Mouse (Mus musculus) limb, embryonic 12.5 days (tissue): ENCODE measurements around the gene Kcnj15. TPM values are rescaled to one million over a fixed set of nuclear protein-coding genes. Genes with fewer than 3 reads are reported as not detected.

Source experiments
- ATAC-seq: fragments of 200-750 bp; cut with Nextera tagmentation; 2 replicates; pipeline ENCODE4 v1.8.0; 2017; ENCODE audit warnings: low read depth, moderate TSS enrichment; ENCODE audit not compliant: insufficient number of reproducible peaks, insufficient read depth, low FRiP score, low TSS enrichment
- H3K27ac ChIP-seq: fragments of 300-500 bp; sonication (generic); 2 replicates; pipeline ENCODE4 v1.5.1; 2016; ENCODE audit warnings: mild to moderate bottlenecking, moderate library complexity
- H3K27me3 ChIP-seq: fragments of 300-500 bp; sonication (generic); 2 replicates; pipeline ENCODE4 v1.6.1; 2016; ENCODE audit warnings: mild to moderate bottlenecking, moderate library complexity
- H3K36me3 ChIP-seq: fragments of 300-500 bp; sonication (generic); 2 replicates; pipeline ENCODE4 v1.6.1; 2016; ENCODE audit warnings: mild to moderate bottlenecking, moderate library complexity
- H3K4me1 ChIP-seq: fragments of 300-500 bp; sonication (generic); replicated peaks from 2 replicates; pipeline ENCODE4 v1.6.1; 2016
- H3K4me2 ChIP-seq: fragments of 300-500 bp; sonication (generic); 2 replicates; pipeline ENCODE4 v1.6.1; 2016; ENCODE audit warnings: mild to moderate bottlenecking, moderate library complexity
- H3K4me3 ChIP-seq: fragments of 300-500 bp; sonication (generic); replicated peaks from 2 replicates; pipeline ENCODE4 v1.5.1; 2016; ENCODE audit warnings: mild to moderate bottlenecking
- H3K9ac ChIP-seq: fragments of 300-500 bp; sonication (generic); replicated peaks from 2 replicates; pipeline ENCODE4 v1.6.1; 2016; ENCODE audit warnings: mild to moderate bottlenecking, moderate library complexity
- H3K9me3 ChIP-seq: fragments of 300-500 bp; sonication (generic); 2 replicates; pipeline ENCODE4 v1.6.1; 2016; ENCODE audit warnings: mild to moderate bottlenecking, moderate library complexity
- WGBS: fragments of 180-500 bp; shearing (Covaris S2); methylation state at CpG from one replicate; pipeline ENCODE4 v1.1.7; 2016; 5-methylcytosine and 5-hydroxymethylcytosine counted together
- polyA plus RNA-seq: library from polyadenylated mRNA; unstranded; fragments of >200 nt; fragmentation: Nextera tagmentation; extraction: Ambion mirVana; gene quantifications from 2 replicates; pipeline ENCODE4 v1.2.1, GENCODE M21; 2016

Kcnj15 gene
- polyA plus RNA-seq, 1 experiment from 2014 or later = 0.53 TPM

- Histone ChIP-seq H3K27me3 (no peaks in the 10 kb centered on the region), H3K36me3 (no peaks in the 10 kb centered on the region), H3K4me2 (no peak overlapping the region), H3K27ac (no peak overlapping the region), H3K9ac (no peak overlapping the region), H3K9me3 (peaks cover 4% of the 10 kb centered on the region; the same call in 1 of the 2 replicates), H3K4me1 (no peaks in the 10 kb centered on the region), H3K4me3 (no peak overlapping the region)
- 77% methylated on average over 3 of the region's 3 CpGs for WGBS
- ATAC-seq = no peak
Observed at GRCm38 (mm10) chr16:95297651-95298050, 40.3 kb downstream of the Kcnj15 start.

GRCm38 (mm10) chr16:95301667-95302066, 44.3 kb downstream of the Kcnj15 start:
- no peak overlapping the region for H3K4me3 ChIP-seq
- 91% methylated on average over 3 of the region's 3 CpGs for WGBS

DNA sequence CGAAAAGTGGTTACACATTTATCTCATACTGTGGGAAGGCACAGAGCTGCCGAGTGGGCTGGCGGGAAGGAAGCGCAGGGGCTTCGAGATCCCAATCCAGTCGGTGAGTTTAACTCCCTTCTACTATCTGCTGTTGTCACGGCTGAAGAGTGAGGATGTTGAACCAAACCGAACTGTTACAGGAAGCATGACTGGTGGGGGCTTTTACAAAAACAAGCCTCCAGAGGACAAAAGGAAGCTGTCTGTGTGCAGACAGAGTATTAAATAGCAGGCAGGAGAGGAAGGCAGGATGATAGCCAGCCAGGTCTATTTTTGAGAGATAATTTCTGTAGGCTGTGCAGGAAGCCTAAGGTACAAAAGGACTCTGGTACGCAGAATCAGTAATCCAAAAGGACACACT, 46.3 kb downstream of the Kcnj15 start:
- H3K9me3 ChIP-seq = no peaks in the 10 kb centered on the region
- H3K4me1 ChIP-seq = no peaks in the 10 kb centered on the region
- no peaks in the 10 kb centered on the region for H3K36me3 ChIP-seq
- WGBS = 80% methylated on average over 9 of the region's 9 CpGs
- H3K27ac ChIP-seq = no peak overlapping the region
- no peaks in the 10 kb centered on the region for H3K27me3 ChIP-seq
- H3K4me2 ChIP-seq = no peak overlapping the region
- H3K9ac ChIP-seq = no peak overlapping the region
- ATAC-seq = no peak
- no peak overlapping the region for H3K4me3 ChIP-seq

More at GRCm38 (mm10) chr16:95301667-95302066, 44.3 kb downstream of the Kcnj15 start:
- ATAC-seq = no peak
- no peak overlapping the region for H3K27ac ChIP-seq
- no peak overlapping the region for H3K4me2 ChIP-seq
- no peaks in the 10 kb centered on the region for H3K27me3 ChIP-seq
- H3K4me1 ChIP-seq = no peaks in the 10 kb centered on the region
- no peaks in the 10 kb centered on the region for H3K9me3 ChIP-seq
- H3K36me3 ChIP-seq = no peaks in the 10 kb centered on the region
- no peak overlapping the region for H3K9ac ChIP-seq

- WGBS = 90% methylated on average over 3 of the region's 3 CpGs
- H3K9ac ChIP-seq = no peak overlapping the region; the same call in 1 of the 2 replicates
- H3K9me3 ChIP-seq = no peaks in the 10 kb centered on the region
- H3K4me2 ChIP-seq = no peak overlapping the region
- H3K27me3 ChIP-seq = no peaks in the 10 kb centered on the region
- ATAC-seq = no peak
- no peaks in the 10 kb centered on the region for H3K36me3 ChIP-seq
- H3K4me1 ChIP-seq = no peaks in the 10 kb centered on the region
- H3K27ac ChIP-seq = no peak overlapping the region
- H3K4me3 ChIP-seq = no peak overlapping the region
Observed at GRCm38 (mm10) chr16:95307823-95308360, 50.5 kb downstream of the Kcnj15 start.

DNA sequence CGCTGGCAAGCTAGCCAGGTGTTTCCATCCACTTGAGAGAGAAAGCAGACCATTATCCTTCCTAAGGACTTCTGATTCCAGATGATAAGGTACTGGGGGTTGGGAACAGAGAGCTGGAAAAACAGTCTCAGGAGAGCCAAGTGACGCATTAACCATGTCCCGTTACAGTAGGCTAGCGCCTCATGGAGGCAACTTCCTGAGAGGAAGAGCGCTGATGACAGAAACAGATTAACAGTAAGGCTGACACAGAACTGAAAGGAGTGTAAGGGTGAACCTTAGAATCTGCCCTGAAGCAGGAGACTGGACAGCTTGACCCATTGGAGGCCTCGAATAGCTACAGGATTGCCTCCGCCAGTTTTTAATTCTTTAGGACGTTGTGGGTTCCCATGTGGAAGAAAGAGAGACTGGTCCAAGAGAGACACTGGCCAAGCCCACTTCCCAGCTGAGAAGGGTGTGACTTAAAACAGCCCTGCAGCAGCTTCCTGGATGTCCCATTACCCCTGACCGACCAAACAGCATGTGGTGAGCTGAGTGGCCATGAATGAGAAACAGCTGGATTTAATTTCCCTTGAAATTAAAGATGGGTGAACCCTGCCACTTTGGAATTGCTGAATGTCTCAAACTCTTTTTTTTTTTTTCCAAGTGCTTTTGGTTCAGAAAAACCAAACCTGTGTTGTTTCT, 64.7 kb downstream of the Kcnj15 start:
- H3K27ac ChIP-seq = no peak overlapping the region
- no peak for ATAC-seq
- peaks cover 7% of the 10 kb centered on the region for H3K4me1 ChIP-seq
- no peaks in the 10 kb centered on the region for H3K36me3 ChIP-seq
- 37% methylated on average over 9 of the region's 9 CpGs for WGBS
- H3K9me3 ChIP-seq = no peaks in the 10 kb centered on the region
- no peak overlapping the region for H3K9ac ChIP-seq
- H3K4me3 ChIP-seq = no peak overlapping the region
- no peaks in the 10 kb centered on the region for H3K27me3 ChIP-seq
- no peak overlapping the region for H3K4me2 ChIP-seq

GRCm38 (mm10) chr16:95332159-95332558, 74.8 kb downstream of the Kcnj15 start:
- no peaks in the 10 kb centered on the region for H3K27me3 ChIP-seq
- no peaks in the 10 kb centered on the region for H3K36me3 ChIP-seq
- WGBS = 88% methylated on average over 5 of the region's 5 CpGs
- ATAC-seq = no peak
- no peak overlapping the region for H3K4me3 ChIP-seq
- H3K4me1 ChIP-seq = no peaks in the 10 kb centered on the region
- no peaks in the 10 kb centered on the region for H3K9me3 ChIP-seq
- H3K9ac ChIP-seq = no peak overlapping the region
- H3K27ac ChIP-seq = no peak overlapping the region
- no peak overlapping the region for H3K4me2 ChIP-seq

DNA sequence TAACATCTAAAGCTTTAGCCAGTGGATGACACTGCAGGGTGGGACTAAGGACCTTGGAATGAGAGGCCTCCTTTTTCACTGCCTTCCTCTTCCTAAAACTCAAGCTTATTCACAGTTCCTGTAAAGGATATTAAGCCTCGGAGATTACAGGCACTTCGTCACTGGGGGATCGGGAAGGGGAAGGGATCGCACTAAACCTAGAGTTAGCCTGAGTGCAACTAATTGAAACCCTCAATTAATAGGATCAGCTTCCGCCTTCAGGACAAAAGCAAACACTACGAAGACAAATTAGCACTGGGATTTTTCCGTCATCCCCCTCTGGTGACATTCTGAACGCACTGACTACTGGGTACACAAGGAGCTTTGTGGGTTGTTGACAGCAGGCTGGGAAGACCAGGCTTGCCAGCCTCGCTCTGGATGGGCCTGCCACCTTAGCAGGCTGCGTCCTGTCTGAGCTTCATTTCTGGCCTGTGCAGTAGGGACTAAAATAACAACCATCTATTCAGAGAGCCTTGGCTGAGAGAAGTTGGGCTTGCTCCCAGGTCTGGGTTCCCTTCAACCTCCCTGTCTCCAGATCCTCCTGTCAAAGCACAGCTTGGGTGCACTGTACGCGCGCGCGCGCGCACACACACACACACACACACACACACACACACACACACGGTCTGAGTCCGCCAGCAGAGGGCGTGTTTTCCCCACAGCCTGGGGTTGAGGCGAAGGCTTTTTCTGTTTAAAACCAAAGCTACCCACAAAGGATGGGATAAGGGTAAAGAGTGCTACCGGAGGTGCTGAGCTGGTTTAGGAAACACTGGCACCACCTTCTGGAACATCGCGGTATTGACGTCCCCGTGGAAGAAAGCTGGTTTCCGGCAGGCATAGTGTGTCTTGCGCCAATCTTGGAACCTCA, 83.8 kb downstream of the Kcnj15 start:
- peaks cover 9% of the 10 kb centered on the region for H3K4me1 ChIP-seq
- no peak overlapping the region for H3K4me3 ChIP-seq
- H3K27ac ChIP-seq = no peak overlapping the region
- H3K9me3 ChIP-seq = no peaks in the 10 kb centered on the region
- H3K4me2 ChIP-seq = peak overlapping the region; percentile 40
- 0 out of 2 replicates have a peak, but pooled peaks cover 5% of the 10 kb centered on the region for H3K27me3 ChIP-seq
- no peak overlapping the region for H3K9ac ChIP-seq
- H3K36me3 ChIP-seq = no peaks in the 10 kb centered on the region
- 30% methylated on average over 28 of the region's 28 CpGs for WGBS
- ATAC-seq = peak; percentile 75; the same call in 1 of the 2 replicates

GRCm38 (mm10) chr16:95342030-95342429, 84.7 kb downstream of the Kcnj15 start:
- H3K9ac ChIP-seq = no peak overlapping the region
- H3K4me1 ChIP-seq = peaks cover 10% of the 10 kb centered on the region
- H3K4me3 ChIP-seq = no peak overlapping the region
- 0 out of 2 replicates have a peak, but pooled peaks cover 5% of the 10 kb centered on the region for H3K27me3 ChIP-seq
- H3K4me2 ChIP-seq = no peak overlapping the region
- H3K9me3 ChIP-seq = no peaks in the 10 kb centered on the region
- no peak overlapping the region for H3K27ac ChIP-seq
- no peaks in the 10 kb centered on the region for H3K36me3 ChIP-seq
- 76% methylated on average over 8 of the region's 8 CpGs for WGBS
- no peak for ATAC-seq

GRCm38 (mm10) chr16:95344961-95345360, 87.6 kb downstream of the Kcnj15 start:
- 68% methylated on average over 10 of the region's 10 CpGs for WGBS
- Histone ChIP-seq H3K4me1 (peaks cover 16% of the 10 kb centered on the region), H3K27me3 (0 out of 2 replicates have a peak, but pooled peaks cover 10% of the 10 kb centered on the region), H3K36me3 (no peaks in the 10 kb centered on the region), H3K4me2 (no peak overlapping the region), H3K9ac (no peak overlapping the region), H3K9me3 (no peaks in the 10 kb centered on the region), H3K4me3 (no peak overlapping the region), H3K27ac (no peak overlapping the region)
- ATAC-seq = no peak

- H3K9me3 ChIP-seq = no peaks in the 10 kb centered on the region
- H3K27me3 ChIP-seq = 0 out of 2 replicates have a peak, but pooled peaks cover 5% of the 10 kb centered on the region
- H3K36me3 ChIP-seq = no peaks in the 10 kb centered on the region
- no peak overlapping the region for H3K4me3 ChIP-seq
- ATAC-seq = no peak
- no peak overlapping the region for H3K27ac ChIP-seq
- no peak overlapping the region for H3K9ac ChIP-seq
- WGBS = 9% methylated on average over 5 of the region's 7 CpGs
- H3K4me2 ChIP-seq = peak overlapping the region; percentile 31
- H3K4me1 ChIP-seq = peaks cover 12% of the 10 kb centered on the region
Observed at GRCm38 (mm10) chr16:95345882-95346281, 88.5 kb downstream of the Kcnj15 start.

- peaks cover 12% of the 10 kb centered on the region for H3K4me1 ChIP-seq
- 0 out of 2 replicates have a peak, but pooled peaks cover 5% of the 10 kb centered on the region for H3K27me3 ChIP-seq
- no peak overlapping the region for H3K4me3 ChIP-seq
- no peaks in the 10 kb centered on the region for H3K9me3 ChIP-seq
- no peaks in the 10 kb centered on the region for H3K36me3 ChIP-seq
- no peak overlapping the region for H3K27ac ChIP-seq
- no peak for ATAC-seq
- H3K4me2 ChIP-seq = no peak overlapping the region
- H3K9ac ChIP-seq = no peak overlapping the region
- WGBS = 32% methylated on average over 3 of the region's 3 CpGs
Observed at GRCm38 (mm10) chr16:95347202-95347601, 89.8 kb downstream of the Kcnj15 start.
